7 mouse cellular contexts compared by ENCODE assay signal in genomic region chr13:98355559-98356111, GRCm38 (mm10). TPM values are rescaled to one million over a fixed set of nuclear protein-coding genes. Genes with fewer than 3 reads are reported as not detected.
A peak's percentile ranks its signal among the peaks of the same experiment; 100 is the strongest.
DNase-seq lines count a peak whose midpoint lies in the region; ATAC-seq lines count a peak whose summit lies in the region.

No protein-coding gene starts in this region.

- H3K9ac ChIP-seq in intestine, embryonic 16.5 days (ENCODE audit: low read depth, low read length): peak overlapping the region; percentile 37; the same call in 1 of the 2 replicates

- peak overlapping the region; percentile 90 for H3K27ac ChIP-seq in forebrain, embryonic 10.5 days
- no peak overlapping the region for H3K27ac ChIP-seq in intestine, embryonic 16.5 days (ENCODE audit: low read length)
- H3K27ac ChIP-seq in midbrain, embryonic 10.5 days (replicated peaks): peak overlapping the region; percentile 86

- no peaks in the 10 kb centered on the region for H3K9me3 ChIP-seq in forebrain, embryonic 10.5 days
- no peaks in the 10 kb centered on the region for H3K9me3 ChIP-seq in intestine, embryonic 16.5 days (ENCODE audit: control insufficient read depth, low read length)
- no peaks in the 10 kb centered on the region for H3K9me3 ChIP-seq in midbrain, embryonic 10.5 days (replicated peaks)

- no peaks in the 10 kb centered on the region for H3K36me3 ChIP-seq in forebrain, embryonic 10.5 days (replicated peaks)
- H3K36me3 ChIP-seq in intestine, embryonic 16.5 days (ENCODE audit: control insufficient read depth, insufficient read depth, low read length): no peaks in the 10 kb centered on the region
- H3K36me3 ChIP-seq in midbrain, embryonic 10.5 days: no peaks in the 10 kb centered on the region

- H3K4me2 ChIP-seq in intestine, embryonic 16.5 days (ENCODE audit: low read depth, low read length): peak overlapping the region; percentile 90

- peak overlapping the region; percentile 65 for H3K4me3 ChIP-seq in forebrain, embryonic 10.5 days
- H3K4me3 ChIP-seq in intestine, embryonic 16.5 days (ENCODE audit: low read length): peak overlapping the region; percentile 51
- peak overlapping the region; percentile 66 for H3K4me3 ChIP-seq in midbrain, embryonic 10.5 days

- peak; percentile 6 for DNase-seq in urinary bladder, postnatal 25 days (ENCODE audit: low spot score)
- DNase-seq in urinary bladder, postnatal 10 days (ENCODE audit: low spot score): no peak
- DNase-seq in forebrain, embryonic 10.5 days (ENCODE audit: extremely low spot score, low spot score): peak; percentile 61
- DNase-seq in midbrain, embryonic 10.5 days (ENCODE audit: low spot score): peak; percentile 73
- no peak for DNase-seq in layer of hippocampus, adult 18-20 months (ENCODE audit: low spot score in 2 of 2)

- peak; percentile 35; the same call in 1 of the 2 replicates for ATAC-seq in intestine, embryonic 16.5 days
- no peak for ATAC-seq in activated CD4-positive, CD25-positive, alpha-beta regulatory T cell, adult 4 months

- peaks cover 59% of the 10 kb centered on the region for H3K4me1 ChIP-seq in forebrain, embryonic 10.5 days
- H3K4me1 ChIP-seq in intestine, embryonic 16.5 days (ENCODE audit: control insufficient read depth, insufficient read depth, low read length): peaks cover 24% of the 10 kb centered on the region
- H3K4me1 ChIP-seq in midbrain, embryonic 10.5 days: peaks cover 51% of the 10 kb centered on the region

- H3K27me3 ChIP-seq in forebrain, embryonic 10.5 days (ENCODE audit: poor library complexity, severe bottlenecking): peaks cover 100% of the 10 kb centered on the region
- peaks cover 77% of the 10 kb centered on the region for H3K27me3 ChIP-seq in intestine, embryonic 16.5 days (replicated peaks; ENCODE audit: control insufficient read depth, insufficient read depth, low read length)
- peaks cover 100% of the 10 kb centered on the region for H3K27me3 ChIP-seq in midbrain, embryonic 10.5 days (ENCODE audit: low read depth, poor library complexity, severe bottlenecking)

- under 1% methylated on average over 80 of the region's 81 CpGs for WGBS in forebrain, embryonic 10.5 days
- under 1% methylated on average over 65 of the region's 81 CpGs for WGBS in intestine, embryonic 16.5 days
- under 1% methylated on average over 81 of the region's 81 CpGs for whole genome bisulfite sequencing in midbrain, embryonic 10.5 days

RNA-seq across cellular contexts. Expression of gene Foxd1, which starts 1.6 kb away (rescaled TPM):
- polyA plus RNA-seq in forebrain, embryonic 10.5 days (2016; fragmentation: Nextera tagmentation; extraction: Ambion mirVana): 2.9 and 3.1 TPM in 2 replicates
- polyA plus RNA-seq in intestine, embryonic 16.5 days (2015; fragmentation: Nextera tagmentation; extraction: Ambion mirVana): 0.02 TPM in 1 of 2 replicates, not detected in the other
- polyA plus RNA-seq in midbrain, embryonic 10.5 days (2016; fragmentation: Nextera tagmentation; extraction: Ambion mirVana): 3.4 and 3.7 TPM in 2 replicates
- total RNA-seq in layer of hippocampus, adult 18-20 months (2021): 1 to 10 TPM in 1 of 2 experiments, under 1 TPM in 1; 0.68 to 1.1 TPM
- polyA plus RNA-seq in activated CD4-positive, CD25-positive, alpha-beta regulatory T cell, adult 4 months (2017; shearing (Covaris generic)): not detected

RNA-seq across cellular contexts. Expression of gene Btf3, which starts 38.8 kb away (rescaled TPM):
- 756 and 758 TPM in 2 replicates for polyA plus RNA-seq in forebrain, embryonic 10.5 days (2016; fragmentation: Nextera tagmentation; extraction: Ambion mirVana)
- polyA plus RNA-seq in intestine, embryonic 16.5 days (2015; fragmentation: Nextera tagmentation; extraction: Ambion mirVana): 549 and 610 TPM in 2 replicates
- polyA plus RNA-seq in midbrain, embryonic 10.5 days (2016; fragmentation: Nextera tagmentation; extraction: Ambion mirVana): 640 and 750 TPM in 2 replicates
- total RNA-seq in layer of hippocampus, adult 18-20 months (2021): 100 to 1,000 TPM; 198 to 207 TPM
- 1,000 to 10,000 TPM in 1 of 2 experiments, 100 to 1,000 TPM in 1; 915 to 1,034 TPM for polyA plus RNA-seq in activated CD4-positive, CD25-positive, alpha-beta regulatory T cell, adult 4 months (2017; shearing (Covaris generic))

Comparison
In these comparisons a context has a peak if more than half of its experiments do, and no peak if none do; other contexts are left out.
1. DNase-seq: peak in urinary bladder, postnatal 25 days (single experiment), forebrain, embryonic 10.5 days (single experiment) and midbrain, embryonic 10.5 days (single experiment); none in urinary bladder, postnatal 10 days (single experiment) and layer of hippocampus, adult 18-20 months (0 of 2).
2. Peak in every context shown above with its lines, with median percentiles within 50 percentile points of each other: H3K4me3 ChIP-seq.